Mouse (Mus musculus) stomach, postnatal 0 days (tissue): ENCODE data around the gene Ephb6. TPM values are rescaled to one million over a fixed set of nuclear protein-coding genes. Genes with fewer than 3 reads are reported as not detected.
"Not testable (repeated sequence)": the region's sequence is repeated elsewhere in the genome, so short reads cannot be mapped to it uniquely, and the experiment has no call there.

Experiments
- ATAC-seq: fragments of 200-750 bp; cut with Nextera tagmentation; 2 replicates; pipeline ENCODE4 v1.8.0; 2017; ENCODE audit not compliant: low FRiP score, low TSS enrichment
- DNase-seq: peaks from one replicate; pipeline ENCODE4 v3.0.0-alpha.2; 2016; ENCODE audit warnings: low spot score
- H3K27ac ChIP-seq: fragments of 300-500 bp; sonication (generic); replicated peaks from 2 replicates; pipeline ENCODE4 v1.5.1; 2014; ENCODE audit warnings: mild to moderate bottlenecking, control low read depth
- H3K27me3 ChIP-seq: fragments of 300-500 bp; sonication (generic); 2 replicates; pipeline ENCODE4 v1.6.1; 2014; ENCODE audit warnings: low read length; ENCODE audit not compliant: control insufficient read depth, insufficient read depth
- H3K36me3 ChIP-seq: fragments of 300-500 bp; sonication (generic); 2 replicates; pipeline ENCODE4 v1.6.1; 2014; ENCODE audit warnings: low read length, mixed read lengths; ENCODE audit not compliant: control insufficient read depth, insufficient read depth
- H3K4me1 ChIP-seq: fragments of 300-500 bp; sonication (generic); replicated peaks from 2 replicates; pipeline ENCODE4 v1.6.1; 2014; ENCODE audit warnings: antibody characterized with exemption; ENCODE audit not compliant: control insufficient read depth, insufficient read depth
- H3K4me2 ChIP-seq: fragments of 300-500 bp; sonication (generic); replicated peaks from 2 replicates; pipeline ENCODE4 v1.6.1; 2014; ENCODE audit warnings: low read depth, mild to moderate bottlenecking, control low read depth, moderate library complexity
- H3K4me3 ChIP-seq: fragments of 300-500 bp; sonication (generic); 2 replicates; pipeline ENCODE4 v1.5.1; 2014; ENCODE audit warnings: low read depth, low read length, control low read depth
- H3K9ac ChIP-seq: fragments of 300-500 bp; sonication (generic); 2 replicates; pipeline ENCODE4 v1.6.1; 2014; ENCODE audit warnings: mild to moderate bottlenecking, low read length, control low read depth, mixed read lengths
- H3K9me3 ChIP-seq: fragments of 300-500 bp; sonication (generic); 2 replicates; pipeline ENCODE4 v1.6.1; 2016; ENCODE audit warnings: low read length; ENCODE audit not compliant: control insufficient read depth
- CTCF ChIP-seq: IDR thresholded peaks from 2 replicates; pipeline ENCODE4 v1.5.1; 2016; ENCODE audit warnings: antibody characterized with exemption, low read depth, mild to moderate bottlenecking, moderate library complexity
- EP300 ChIP-seq: optimal IDR thresholded peaks from 2 replicates; pipeline ENCODE3; 2016; ENCODE audit warnings: antibody characterized with exemption
- WGBS: fragments of 180-500 bp; shearing (Covaris S2); extraction: QIAGEN DNeasy Blood & Tissue Kit; methylation state at CpG from one replicate; pipeline ENCODE4 v1.1.7; 2014; 5-methylcytosine and 5-hydroxymethylcytosine counted together
- polyA plus RNA-seq: library from polyadenylated mRNA; unstranded; fragments of >200 nt; fragmentation: Nextera tagmentation; extraction: Ambion mirVana; gene quantifications from 2 replicates; pipeline ENCODE4 v1.2.1, GENCODE M21; 2015

Gene Ephb6
- polyA plus RNA-seq, 1 experiment from 2014 or later, result 23.5 TPM

DNA sequence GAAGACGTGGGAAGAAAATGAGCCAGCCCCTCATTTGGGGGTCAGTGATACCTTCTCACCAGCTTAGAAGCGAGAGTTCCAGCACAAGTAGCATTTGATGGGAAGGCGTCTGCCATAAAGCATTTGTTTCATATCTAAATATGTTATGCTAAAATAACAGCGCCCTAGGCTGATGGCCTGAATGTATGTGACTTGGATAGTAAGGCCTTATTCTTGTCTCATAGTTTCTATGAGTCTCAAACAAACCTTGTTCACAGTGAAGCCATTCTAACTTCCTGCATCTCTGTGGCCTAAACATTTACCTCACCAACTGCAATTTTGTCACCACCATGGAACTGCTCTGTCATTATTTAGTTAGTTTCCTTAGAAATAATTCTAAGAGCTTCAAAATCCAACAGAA, 42.7 kb upstream of the Ephb6 start:
- Histone ChIP-seq H3K27ac (no peak overlapping the region), H3K9ac (no peak overlapping the region), H3K27me3 (no peaks in the 10 kb centered on the region), H3K4me3 (no peak overlapping the region), H3K4me2 (no peak overlapping the region; the same call in 1 of the 2 replicates), H3K4me1 (no peaks in the 10 kb centered on the region; the same call in 1 of the 2 replicates), H3K9me3 (no peaks in the 10 kb centered on the region), H3K36me3 (no peaks in the 10 kb centered on the region)
- DNase-seq (no peak), ATAC-seq (no peak)
- no peak for TF ChIP-seq EP300
- no peak for TF ChIP-seq CTCF
- 86% methylated on average over 4 of the region's 4 CpGs for WGBS

DNA sequence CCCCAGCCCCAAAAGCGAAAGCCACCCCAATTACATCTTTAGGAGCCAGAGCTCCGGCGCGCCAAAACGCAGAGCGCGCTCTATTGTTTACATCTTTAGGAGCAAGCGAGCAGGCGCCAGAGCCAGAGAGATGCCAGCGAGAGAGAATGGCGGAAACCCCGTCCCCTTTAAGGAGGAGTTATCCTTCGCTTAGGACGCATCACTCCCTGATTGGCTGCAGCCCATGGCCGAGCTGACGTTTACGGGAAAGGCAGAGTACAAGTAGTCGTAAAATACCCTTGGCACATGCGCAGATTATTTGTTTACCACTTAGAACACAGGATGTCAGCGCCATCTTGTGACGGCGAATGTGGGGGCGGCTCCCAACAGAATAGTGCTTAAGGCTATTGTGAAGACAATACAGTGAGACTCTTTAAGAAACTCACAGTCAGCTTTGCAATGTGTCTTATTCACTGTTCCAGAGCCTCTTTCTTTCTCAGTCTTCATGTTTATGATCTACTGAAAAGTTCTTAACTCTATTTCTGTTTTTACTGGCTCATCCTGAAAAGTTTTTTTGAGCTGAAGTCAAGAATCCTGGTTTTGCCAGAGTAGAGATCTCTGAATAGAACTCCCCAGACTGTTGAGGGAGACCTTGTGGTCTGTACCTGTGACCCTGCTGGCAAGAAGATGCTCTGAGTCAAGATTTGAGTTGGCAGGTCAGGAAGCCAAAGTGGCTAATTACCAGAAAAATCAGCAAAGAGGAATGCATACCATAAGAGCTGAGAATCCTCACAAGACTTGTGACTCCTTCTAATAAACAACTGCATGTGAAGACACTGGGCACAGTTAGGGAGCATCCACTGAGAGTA, 42.0 kb upstream of the Ephb6 start:
- not testable (repeated sequence) for H3K4me1 ChIP-seq, H3K9ac ChIP-seq, DNase-seq, H3K27me3 ChIP-seq, H3K4me3 ChIP-seq, H3K27ac ChIP-seq, H3K4me2 ChIP-seq, H3K9me3 ChIP-seq, ATAC-seq, H3K36me3 ChIP-seq
- WGBS, result 47% methylated on average over 4 of the region's 23 CpGs

DNA sequence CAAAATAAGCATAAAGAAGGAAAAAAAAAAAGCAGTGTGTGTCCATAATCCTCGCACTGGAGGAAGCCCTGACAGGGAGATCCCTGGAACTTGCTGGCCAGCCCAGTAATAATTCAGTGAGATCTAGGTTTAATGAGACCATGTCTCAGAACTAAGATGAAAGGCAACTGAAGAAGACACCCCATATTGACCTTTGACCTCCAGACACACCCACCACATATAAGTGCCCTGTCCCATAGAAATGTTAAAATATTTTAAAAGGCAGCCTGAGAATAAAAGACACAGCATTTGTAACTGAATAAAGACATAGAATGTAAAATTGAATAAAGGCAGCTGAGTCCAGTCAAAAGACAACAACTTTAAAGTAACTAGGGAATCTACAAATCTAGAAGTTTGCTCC, 40.0 kb upstream of the Ephb6 start:
- H3K9ac ChIP-seq, result no peak overlapping the region
- no peak overlapping the region for H3K4me3 ChIP-seq
- ATAC-seq (no peak), DNase-seq (no peak)
- H3K27me3 ChIP-seq, result no peaks in the 10 kb centered on the region
- no peaks in the 10 kb centered on the region for H3K9me3 ChIP-seq
- TF ChIP-seq CTCF (no peak), EP300 (no peak)
- no peaks in the 10 kb centered on the region for H3K36me3 ChIP-seq
- no peak overlapping the region for H3K4me2 ChIP-seq
- H3K27ac ChIP-seq, result no peak overlapping the region
- no peaks in the 10 kb centered on the region for H3K4me1 ChIP-seq
- WGBS, result 94% methylated on average over 1 of the region's 1 CpGs

DNA sequence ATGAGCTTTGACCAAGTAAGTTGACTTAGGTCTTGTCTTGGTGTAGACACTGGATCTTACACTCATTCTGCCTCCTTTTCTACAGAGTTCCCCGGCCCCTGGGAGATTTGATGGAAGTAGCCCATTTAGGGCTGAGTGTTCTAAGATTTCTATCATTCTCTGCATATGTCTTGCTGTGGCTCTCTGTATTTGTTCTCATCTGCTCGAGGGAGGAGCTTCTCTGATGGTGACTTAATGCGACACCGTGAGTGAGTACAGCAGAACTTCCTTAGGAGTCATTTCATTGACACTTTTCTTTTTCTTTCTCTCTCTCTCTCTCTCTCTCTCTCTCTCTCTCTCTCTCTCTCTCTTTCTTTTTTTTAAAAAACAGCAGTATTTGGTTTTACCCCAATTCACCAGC, 38.3 kb upstream of the Ephb6 start:
- WGBS, result 85% methylated on average over 4 of the region's 4 CpGs
- Histone ChIP-seq H3K4me1 (no peaks in the 10 kb centered on the region), H3K9me3 (no peaks in the 10 kb centered on the region), H3K27me3 (no peaks in the 10 kb centered on the region), H3K4me3 (no peak overlapping the region), H3K9ac (no peak overlapping the region), H3K27ac (no peak overlapping the region), H3K4me2 (no peak overlapping the region), H3K36me3 (no peaks in the 10 kb centered on the region)
- ATAC-seq (no peak), DNase-seq (no peak)
- no peak for TF ChIP-seq CTCF
- no peak for TF ChIP-seq EP300

DNA sequence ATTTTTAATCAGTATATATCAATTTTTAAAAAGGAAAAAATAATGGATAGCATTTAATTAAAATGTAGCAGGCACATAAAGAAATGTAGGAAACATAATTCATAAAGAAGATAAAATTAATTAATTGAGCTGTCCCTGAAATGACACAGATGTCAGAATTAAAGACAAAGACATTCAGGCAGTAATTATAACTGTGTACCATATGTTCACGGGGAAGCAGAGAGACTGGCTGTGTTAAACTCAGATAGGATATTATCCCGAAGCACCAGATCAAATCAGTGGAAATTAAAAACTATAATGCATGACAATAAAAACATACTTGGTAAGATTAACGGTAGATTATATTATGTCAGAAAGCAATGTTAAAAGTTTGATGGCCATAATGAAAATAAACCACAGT, 36.2 kb upstream of the Ephb6 start:
- H3K27ac ChIP-seq, result no peak overlapping the region
- no peak overlapping the region for H3K9ac ChIP-seq
- H3K9me3 ChIP-seq, result no peaks in the 10 kb centered on the region
- DNase-seq (no peak), ATAC-seq (no peak)
- no peak overlapping the region for H3K4me3 ChIP-seq
- 85% methylated on average over 3 of the region's 3 CpGs for WGBS
- H3K4me2 ChIP-seq, result no peak overlapping the region
- H3K36me3 ChIP-seq, result no peaks in the 10 kb centered on the region
- no peaks in the 10 kb centered on the region for H3K27me3 ChIP-seq
- no peak for TF ChIP-seq EP300
- no peak for TF ChIP-seq CTCF
- no peaks in the 10 kb centered on the region for H3K4me1 ChIP-seq

DNA sequence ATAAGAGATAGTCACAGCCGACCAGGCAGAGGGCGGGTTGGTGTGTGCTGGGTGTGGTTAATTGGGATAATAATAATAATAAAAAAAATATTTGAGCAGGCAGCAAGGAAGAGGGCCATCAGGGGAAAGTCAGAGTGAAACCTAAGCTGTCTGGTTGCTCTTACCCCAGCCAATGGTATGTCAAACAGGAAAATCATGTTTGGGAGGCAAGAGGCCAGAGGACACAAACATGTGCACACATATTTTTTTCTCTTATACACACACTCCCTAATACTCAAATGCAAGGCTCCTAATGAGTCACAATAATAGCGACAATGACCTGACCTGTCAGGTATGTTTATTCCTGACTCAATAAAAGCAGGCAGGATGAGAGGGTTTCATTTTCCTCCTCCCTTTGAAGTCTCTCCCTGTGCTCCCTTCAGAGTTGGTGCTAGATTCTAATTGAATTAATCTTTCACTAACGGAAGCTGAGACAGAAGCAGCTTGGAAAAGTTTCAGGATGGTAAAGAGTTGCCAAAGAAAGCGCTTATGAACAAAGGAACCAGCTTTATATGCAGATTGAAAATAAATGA, 28.7 kb upstream of the Ephb6 start:
- H3K9me3 ChIP-seq, result no peaks in the 10 kb centered on the region
- no peaks in the 10 kb centered on the region for H3K36me3 ChIP-seq
- H3K4me2 ChIP-seq, result no peak overlapping the region
- DNase-seq, result no peak
- ATAC-seq, result peak; percentile 82
- H3K27me3 ChIP-seq, result no peaks in the 10 kb centered on the region
- no peak overlapping the region for H3K4me3 ChIP-seq
- no peak overlapping the region for H3K9ac ChIP-seq
- 40% methylated on average over 5 of the region's 5 CpGs for WGBS
- no peaks in the 10 kb centered on the region for H3K4me1 ChIP-seq
- peak overlapping the region; percentile 64 for H3K27ac ChIP-seq
- no peak for TF ChIP-seq EP300
